Mouse (Mus musculus) urinary bladder, postnatal 25 days (tissue): ENCODE results near the gene Has3.
"Not testable (repeated sequence)": the region's sequence is repeated elsewhere in the genome, so short reads cannot be mapped to it uniquely, and the experiment has no call there.

Experiments
- DNase-seq: peaks from one replicate; pipeline ENCODE4 v3.0.0; 2022; ENCODE audit warnings: low spot score

Gene Has3

DNA sequence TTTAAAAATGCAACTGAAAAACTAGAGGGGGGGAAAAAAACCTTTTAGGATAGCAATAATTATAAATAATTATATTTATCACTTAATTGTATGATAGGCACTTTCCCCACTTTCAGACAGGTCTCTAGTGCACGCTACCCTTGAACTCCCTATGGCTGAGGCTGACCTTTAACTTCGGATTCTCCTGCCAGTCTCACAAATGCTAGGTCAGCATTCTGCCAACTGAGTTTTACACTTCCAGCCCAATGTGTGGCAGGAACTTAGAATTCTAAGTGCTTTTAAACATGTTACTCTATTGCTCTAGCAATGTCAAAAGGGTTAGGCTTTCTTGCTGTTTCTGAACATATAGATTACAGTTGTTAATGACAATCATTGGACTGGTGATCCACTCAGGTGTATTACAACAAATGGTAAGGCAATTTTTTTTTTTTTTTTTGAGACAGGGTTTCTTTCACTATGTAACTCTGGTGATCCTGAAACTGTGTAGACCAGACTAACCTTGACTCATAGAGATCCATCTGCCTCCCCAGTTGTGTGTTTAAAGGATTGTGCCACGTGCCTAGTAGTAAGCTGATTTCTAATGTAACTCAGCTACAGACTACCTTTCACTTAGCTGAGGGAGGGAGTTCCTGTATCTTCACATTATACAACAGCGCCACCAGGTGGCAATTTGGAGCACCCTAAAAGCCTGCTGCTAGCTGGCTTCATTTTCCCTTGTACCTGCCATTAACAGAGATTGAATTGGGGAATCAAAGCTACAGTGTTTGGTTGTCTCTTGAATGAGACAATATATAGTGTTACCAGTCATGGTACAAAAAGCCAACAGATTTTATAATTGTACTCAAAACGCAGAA lies 17.5 kb downstream of the Has3 start:
- peak; percentile 73 for DNase-seq

DNA sequence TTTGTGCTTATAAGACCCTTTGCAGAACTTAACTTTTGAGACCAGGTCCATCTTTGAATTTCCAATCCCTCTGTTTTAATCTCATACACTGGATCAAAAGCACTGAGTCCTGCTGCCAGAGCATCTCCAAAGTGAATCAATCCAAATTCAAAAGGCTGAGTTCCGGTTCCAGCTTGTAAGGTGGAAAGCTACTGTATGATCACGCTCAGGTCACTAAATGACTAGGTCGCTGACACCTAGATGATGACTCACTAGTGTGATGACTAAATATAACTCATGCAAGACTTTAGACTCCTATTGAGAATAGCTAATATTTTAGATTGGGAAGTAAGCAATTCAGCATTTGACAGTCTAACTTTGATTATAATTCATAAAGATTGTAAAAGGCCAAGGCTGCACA lies 18.8 kb downstream of the Has3 start:
- no peak for DNase-seq

DNA sequence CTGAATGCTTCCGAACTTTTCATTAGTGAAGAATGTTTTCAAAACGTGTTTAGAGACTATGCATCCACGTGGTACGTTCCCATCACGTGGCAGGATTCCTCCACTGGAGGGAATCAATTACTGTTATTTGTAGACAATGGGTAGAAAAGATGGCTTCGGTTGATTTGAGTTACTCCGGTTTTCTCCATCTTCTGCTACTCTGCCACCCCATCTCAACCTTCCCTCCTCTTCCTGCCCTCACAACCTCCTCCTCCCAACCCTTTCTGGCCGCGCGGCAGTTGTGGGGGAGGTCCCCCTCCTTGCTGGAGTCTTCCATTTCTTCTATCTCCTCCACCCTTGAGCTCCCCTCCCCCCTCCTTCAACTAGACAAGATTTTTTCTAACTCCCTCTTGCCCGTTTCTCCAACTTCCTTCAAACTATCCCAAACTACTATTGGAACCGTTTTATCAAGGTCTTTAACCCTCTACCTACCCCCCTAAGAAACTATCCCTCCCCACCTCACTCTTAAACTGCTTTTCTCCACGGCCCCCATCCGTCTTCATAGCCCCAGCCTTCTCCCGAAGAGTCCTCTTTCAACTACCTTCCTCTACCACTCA lies 22.3 kb downstream of the Has3 start:
- DNase-seq, result peak; percentile 26

DNA sequence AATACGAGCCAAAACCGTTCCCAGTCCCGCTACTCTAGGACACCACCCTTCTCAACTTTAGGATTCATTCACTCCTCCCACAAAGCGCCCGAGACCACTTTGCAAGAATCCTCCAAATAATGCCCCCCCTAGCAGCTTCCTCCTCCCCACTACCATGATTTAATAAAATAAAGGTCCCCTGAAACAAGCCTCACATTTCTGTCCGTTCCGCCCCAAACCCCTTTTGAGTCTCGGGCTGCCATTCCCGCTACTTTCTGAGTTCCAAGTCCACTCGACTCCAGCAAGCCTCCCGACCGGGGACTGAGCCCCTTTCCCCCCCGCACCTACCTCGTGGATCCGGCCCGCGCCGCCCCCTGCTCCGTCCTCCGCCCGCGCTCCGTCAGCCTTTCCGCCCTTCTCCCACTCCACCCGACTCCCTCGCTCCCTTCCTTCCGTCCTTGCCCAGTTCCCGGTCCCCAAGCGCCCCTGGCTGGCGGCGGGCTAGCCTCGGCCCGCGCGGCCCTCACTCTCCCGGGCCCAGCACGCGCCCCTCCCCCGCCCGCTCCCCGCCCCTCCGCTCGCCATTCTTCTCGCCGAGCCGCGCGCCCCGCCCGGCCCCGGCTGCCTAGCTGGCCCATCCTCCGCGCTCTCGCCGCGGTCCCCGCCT lies 22.9 kb downstream of the Has3 start:
- DNase-seq, result no peak

DNA sequence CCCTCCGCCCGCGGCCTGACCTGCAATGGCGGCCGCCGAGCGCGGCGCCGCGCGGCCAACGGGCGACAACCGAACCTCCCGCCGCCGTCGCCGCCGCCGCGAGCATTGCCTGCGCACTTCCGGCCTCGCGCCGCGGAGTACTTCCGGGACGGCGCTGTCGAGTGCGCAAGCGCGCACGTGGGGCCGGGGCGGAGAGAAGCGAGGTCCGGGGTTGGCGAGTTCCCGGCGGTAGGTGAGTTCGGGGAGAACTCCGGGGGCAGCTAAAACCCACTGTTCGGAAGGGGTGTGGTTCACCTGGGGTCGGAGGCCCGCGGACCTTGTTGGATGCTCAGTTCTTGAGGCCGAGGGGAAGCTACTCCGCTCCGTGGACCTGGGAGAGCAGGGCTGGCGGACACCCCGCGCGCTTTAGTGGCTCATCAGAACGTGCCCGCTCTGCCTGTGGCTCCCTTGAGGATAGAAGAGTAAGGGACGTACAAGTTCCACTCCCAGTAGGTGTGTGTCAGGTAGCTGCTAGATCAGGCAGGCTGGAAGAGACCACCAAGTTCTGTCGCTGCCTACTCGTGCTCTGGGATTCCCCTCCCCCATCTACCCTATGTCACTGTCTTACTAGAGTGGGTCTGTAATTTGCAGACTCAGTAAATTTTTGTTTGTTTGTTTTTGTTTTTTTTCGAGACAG lies 23.6 kb downstream of the Has3 start, which contains the start of gene Utp4:
TSS of gene Utp4 (plus strand) at position 156 of the 676 bp plus-strand sequence.
- peak; percentile 89 for DNase-seq

DNA sequence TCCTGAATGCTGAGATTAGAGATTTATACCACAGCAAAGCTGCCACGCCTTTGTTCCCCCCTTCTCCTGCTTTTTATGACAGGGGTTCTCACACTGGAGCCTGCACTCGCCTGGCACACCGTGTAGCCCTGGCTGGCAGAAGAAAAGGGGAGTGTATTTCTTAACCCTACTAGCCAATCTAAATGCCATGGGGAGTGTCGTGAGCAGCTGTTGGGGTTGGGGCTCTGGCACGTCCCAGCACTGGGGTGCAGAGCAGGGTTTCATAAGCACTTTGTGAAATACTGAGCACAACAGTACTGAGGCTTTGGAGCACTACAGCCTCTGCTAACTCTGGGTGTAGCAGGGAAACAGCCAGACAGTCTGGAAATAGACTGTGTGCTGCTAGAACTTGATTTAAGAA lies 29.4 kb downstream of the Has3 start:
- DNase-seq, result no peak

DNA sequence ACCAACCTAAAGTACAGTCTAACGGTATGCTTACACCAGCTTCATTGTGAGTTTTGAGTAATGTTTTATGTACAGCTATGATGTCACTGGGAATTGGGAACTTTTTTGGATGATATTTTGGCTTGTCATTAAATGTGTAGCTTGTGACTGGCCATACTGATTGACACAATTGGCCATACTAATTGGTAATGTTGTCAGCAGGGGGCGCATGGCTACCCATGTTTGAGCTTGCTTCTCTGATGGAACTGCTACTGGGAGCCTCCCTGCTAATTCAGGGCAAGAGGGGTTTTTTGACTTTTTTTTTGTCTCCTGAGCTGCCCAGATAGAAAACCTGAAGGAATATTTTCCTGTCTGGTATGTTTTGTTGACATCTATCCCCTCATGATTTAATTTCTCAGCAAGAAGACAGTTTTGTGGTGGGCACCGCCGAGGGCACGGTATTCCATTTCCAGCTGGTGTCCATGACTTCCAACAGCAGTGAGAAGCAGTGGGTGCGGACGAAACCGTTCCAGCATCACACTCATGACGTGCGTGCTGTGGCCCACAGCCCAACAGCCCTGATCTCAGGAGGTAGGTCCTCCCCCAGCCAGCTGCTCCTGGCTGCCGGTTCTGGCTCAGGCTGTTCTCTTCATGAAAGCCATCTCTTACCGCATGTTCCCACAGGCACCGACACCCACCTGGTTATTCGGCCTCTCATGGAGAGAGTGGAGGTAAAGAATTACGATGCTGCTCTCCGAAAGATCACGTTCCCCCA lies 35.9 kb downstream of the Has3 start:
- peak; percentile 51 for DNase-seq

DNA sequence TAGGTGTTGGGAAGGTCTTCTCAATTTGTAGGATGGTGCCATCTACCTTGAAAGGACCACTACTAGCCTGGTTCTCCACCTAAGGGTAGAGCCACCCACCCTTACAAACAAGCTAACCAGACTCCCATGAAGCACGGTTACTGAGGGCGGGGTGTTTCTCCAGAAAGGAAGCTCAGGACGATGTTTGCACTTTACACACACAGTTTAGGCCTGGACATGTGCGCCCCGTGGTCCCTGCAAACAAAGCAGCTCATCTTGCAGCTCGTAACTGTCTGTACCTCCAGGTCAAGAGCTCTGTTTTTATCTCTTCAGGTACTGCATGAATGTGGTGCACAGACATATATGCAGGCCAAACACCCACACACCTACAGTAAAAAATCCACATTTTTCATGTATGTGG lies 36.6 kb downstream of the Has3 start:
- DNase-seq, result no peak

DNA sequence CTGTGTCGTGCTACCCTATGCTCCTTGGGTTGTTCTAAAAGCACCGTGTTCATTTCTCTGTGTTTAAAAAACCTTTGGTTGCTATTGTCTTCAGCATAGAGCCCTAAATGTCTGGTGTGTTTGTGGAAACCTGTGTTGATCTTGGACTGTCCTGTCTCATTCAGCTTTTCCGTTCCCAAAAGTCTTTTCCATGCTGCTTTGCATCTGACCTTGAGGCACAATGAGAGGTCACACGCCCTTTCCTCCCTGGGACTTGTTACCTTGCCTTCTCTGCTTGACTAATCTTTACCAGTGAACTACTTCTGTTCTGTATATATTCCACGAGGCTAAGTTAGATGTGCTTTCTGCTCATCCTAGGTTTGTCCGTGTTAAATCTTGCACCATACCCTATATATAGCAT lies 37.4 kb downstream of the Has3 start:
- no peak for DNase-seq

DNA sequence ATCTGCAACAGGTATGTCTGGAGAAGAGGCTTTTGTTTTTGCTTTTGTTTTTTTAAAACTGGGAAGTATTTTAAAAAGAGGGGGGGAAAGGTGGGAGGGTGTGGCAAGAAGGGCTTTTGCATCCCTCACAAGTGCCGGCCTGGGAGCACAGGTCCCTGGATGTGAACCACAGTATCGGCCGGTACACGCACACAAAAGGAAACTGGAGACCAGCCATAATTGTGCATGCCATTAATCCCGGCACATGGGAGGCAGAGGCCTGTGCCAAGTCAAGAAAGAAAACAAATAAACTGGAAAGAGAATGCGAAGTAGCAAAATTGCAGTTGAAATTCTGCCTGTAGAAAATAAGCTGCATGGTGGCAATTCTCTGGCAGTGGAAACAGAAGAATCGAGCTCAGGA lies 38.2 kb downstream of the Has3 start:
- DNase-seq, result no peak

DNA sequence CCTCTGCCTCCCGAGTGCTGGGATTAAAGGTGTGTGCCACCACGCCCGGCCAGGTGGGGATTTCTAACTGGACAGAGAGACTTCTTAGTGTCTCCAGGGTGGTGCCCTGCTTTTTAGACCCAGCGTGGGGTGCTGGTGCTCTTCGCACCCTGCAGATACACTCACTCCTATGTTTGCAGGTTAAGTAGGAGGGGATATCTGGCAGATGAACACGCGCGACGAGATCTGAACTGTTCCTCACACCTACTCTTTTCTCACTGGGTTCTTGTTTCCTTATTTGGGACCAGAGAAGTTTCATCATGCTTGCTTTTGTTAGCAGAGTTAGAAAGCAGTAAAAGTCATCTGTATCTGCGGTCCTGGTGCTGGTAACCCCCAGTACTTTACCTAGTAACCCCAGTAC lies 43.6 kb downstream of the Has3 start:
- no peak for DNase-seq

DNA sequence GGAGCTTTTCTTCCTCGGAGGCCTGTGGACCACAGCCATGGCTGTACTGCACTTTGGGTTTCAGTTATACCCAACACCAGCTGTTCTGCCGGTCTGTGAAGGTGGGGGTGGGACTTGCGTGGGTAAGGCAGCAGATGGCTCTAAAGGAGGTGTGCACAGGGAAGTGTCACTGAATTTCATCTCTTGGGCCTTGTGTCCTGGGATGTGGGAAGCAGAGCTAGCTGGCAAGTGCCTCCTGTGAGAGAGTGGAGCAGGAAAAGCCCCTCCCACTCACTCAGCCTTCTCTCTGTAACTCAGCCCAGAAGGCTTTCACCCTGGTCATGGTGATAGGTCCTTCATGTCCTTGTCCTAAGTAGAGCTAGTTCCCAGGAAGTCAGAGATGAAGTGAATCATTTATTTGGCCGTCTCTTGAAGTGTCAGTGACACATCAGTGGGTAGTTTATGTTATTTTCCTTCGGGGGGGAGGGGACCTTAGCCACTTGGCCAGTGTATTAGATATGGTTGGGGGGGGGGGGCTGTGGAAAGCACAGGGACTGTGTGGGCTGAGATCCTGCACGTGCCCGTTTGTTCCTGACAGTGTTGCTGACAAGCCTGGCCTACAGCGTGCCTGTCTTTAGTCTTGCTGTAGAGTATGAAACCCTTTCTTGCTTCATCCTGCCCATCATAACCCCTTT lies 49.8 kb downstream of the Has3 start:
- DNase-seq, result no peak

DNA sequence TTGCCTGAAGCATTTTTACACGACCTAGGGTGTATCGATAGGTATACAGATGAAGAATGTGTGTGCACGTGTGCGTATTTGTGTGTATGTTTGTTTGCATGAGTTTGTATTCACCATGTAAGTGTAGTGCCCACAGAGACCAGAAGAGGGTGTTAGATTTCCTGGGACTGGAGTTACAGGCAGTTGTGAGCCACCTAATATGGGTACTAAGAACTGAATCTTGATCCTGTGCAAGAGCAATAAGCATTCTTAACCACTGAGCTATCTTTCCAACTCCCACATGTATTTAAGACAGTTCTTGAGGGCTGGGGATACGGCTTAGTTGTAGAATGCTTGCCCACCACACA lies 50.3 kb downstream of the Has3 start:
- DNase-seq, result no peak

DNA sequence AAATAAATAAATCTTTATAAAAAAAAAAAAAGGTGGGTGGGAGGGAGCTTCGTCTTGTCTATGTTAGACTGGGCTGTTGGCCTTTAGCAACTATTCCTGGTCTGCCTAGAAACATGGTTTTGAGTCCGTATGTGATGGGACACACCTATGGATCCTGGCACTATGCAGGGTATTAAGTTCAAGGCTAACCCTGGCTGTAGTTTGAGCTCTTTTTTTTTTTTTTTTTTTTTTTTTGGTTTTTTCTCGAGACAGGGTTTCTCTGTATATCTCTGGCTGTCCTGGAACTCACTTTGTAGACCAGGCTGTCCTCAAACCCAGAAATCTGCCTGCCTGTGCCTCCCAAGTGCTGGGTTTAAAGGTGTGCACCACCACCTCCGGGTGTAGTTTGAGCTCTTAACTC lies 54.0 kb downstream of the Has3 start:
- DNase-seq, result no peak

DNA sequence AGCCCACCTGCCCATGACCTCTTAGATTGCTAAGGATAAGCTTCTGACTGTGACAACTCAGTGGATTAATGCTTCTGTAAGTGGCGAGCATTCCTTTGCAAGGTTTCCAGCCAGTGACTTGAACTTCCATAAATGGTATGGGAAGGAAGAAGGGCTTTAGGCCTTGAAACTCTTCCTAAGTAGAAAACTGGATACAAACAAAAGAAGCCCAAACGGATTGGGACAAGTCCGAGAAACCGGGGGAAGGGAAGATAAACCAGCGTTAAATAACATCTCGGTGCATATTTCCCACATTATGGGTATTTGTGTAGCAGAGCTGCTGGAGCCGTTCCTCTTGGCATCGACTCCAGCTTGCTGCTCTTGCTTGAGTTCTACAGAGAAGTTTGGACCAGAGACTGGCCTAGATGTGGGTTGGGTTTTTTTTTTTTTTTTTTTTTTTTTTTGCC lies 54.9 kb downstream of the Has3 start:
- DNase-seq, result no peak

DNA sequence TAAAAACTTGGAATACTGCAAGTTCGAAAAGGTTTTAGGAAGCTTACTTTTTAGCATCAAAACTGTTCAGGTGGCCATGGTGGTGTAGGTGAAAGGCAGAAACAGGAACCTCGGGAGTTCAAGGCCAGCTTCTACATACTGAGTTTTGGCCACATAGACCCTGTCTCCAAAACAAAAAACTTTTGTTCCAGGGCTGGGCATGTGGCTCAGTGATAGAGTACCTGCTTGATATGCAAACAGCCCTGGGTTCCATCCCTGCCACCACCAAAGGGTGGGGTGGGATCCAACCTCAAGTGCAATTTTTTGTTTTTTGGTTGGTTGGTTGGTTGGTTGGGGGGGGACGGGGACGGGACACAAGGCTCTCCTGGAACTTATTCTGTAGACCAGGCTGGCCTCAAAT lies 55.4 kb downstream of the Has3 start:
- no peak for DNase-seq

DNA sequence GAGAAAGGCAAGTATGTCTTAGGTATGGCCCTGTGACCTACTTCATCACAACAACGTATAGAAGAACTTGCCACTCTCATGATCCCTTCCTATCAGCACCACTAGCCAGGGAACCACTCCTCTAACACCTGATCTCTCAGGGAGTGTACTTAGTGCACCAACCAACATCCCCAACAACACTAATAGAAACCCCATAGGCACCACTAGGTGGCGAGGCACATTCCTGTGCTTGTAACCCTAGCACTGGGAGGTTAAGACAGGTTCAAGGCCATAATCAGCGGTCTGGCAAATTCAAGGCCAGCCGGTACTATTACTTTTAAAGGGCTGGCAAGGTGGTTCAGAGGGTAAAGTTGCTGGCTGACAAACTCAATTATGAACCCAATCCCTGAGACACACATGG lies 57.2 kb downstream of the Has3 start:
- no peak for DNase-seq

DNA sequence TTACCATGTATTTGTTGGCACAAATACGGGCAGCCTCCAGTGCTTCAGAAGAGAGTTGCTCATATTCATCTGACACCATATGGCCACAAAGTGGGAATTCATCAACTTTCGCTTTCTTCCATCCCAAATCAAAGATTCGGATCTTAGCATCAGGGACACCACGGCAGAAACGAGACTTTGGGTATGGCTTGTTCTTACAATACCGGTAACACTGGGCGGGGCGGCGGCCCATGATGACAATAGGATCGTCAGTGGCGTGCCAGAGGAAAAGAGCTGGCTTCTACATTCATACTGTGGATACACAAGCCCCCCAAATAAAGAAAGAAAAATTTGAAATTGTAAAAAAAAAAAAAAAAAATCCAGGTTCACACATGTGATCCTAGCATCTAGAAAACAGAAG lies 58.1 kb downstream of the Has3 start:
- DNase-seq, result not testable (repeated sequence)

DNA sequence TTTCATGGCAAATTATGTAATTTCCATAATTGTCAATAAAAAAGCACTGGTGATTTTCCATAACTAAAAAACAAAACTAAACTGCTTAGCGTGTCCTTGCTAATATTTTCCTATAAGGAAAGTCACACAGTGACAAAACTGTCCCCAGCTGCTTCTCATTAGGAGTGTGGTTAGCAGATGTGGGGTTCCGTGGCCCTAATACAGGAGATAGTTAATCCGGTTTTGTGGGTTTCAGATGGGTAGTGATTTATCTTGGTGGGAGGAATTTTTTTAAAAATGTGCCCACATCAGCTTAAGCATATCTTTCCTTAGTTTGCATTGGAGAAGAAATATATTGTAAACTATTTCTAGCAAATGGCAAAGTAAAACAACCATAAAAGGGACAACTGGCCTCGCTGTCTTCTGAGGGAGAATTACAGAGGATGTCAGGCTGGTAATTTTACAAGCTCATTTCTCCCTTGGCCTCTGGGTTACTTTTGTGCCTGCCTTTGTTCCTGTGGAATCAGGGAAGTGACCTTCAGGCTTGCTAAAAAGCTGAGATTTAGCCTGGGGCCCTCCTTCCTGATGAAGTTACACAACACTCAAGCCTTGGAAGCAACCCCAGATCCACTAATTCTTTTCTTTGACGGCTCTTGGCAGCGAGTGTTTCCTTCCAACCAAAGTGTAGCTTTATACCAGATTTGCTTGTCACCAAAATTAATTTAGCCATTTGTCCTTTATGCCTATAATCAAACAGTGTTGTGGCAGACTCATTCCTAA lies 59.3 kb downstream of the Has3 start:
- peak; percentile 26 for DNase-seq

DNA sequence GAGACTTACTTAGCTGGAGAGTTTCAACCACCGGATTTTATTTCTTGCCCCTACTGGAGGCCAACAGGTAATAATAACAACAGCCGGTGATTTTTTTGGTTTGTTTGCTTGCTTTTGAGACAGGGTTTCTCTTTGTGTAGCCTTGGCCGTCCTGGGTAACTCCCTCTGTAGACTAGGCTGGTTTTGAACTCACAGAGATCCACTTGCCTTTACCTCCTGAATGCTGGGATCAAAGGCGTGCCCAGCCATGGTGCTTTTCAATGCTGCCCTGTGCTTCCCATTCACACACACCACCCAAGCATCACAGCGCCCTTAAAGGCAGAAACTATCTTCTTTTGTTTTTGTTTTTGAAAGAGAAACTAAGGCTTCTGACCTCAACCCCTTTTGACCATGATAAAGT lies 59.9 kb downstream of the Has3 start:
- DNase-seq, result no peak
